Mouse (Mus musculus): ENCODE results near the gene Rnf113a2. TPM values are rescaled to one million over a fixed set of nuclear protein-coding genes. Genes with fewer than 3 reads are reported as not detected.

Gene Rnf113a2
- polyA plus RNA-seq (2014; fragmentation: Illumina TruSeq; extraction: RNeasy Lipid Tissue Mini Kit (QIAGEN cat#74804); ENCODE audit: low replicate concordance), result 5.7 TPM

DNA sequence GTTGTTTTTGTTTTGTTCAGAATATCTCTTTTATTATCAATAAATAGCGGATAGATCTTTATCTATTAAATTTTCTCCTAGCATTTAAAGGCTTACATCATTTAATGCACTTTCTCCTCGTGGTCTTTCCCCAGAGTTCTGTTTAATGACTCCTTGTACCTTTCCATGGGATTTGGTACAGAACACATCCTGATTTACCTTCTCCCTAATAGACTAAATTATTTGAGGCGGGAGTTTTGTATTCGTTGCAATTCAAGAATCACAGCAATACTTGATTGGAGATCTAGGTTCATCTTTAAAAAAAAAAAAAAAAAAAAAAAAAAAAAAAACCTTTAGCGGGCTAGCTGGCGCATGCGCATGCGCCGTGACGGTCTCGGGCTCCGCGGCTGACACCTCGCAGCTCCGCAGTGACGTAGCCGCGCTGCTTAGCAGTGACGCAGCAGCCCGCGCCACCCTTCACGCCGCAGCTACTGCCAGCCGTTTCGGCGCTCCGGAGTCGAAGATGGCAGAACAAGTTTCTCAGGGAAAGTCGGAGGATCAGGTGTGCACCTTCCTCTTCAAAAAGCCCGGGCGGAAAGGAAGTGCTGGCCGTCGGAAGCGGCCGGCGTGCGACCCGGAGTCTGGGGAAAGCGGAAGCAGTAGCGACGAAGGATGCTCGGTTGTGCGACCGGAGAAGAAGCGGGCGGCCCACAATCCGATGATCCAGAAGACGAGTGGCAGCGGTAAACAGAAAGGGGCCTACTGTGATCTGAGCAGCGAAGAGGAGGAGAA is at the start of gene Rnf113a2:
Gene Rnf113a2, plus strand, starts transcription at position 363 of the 771 bp plus-strand sequence.

DNA sequence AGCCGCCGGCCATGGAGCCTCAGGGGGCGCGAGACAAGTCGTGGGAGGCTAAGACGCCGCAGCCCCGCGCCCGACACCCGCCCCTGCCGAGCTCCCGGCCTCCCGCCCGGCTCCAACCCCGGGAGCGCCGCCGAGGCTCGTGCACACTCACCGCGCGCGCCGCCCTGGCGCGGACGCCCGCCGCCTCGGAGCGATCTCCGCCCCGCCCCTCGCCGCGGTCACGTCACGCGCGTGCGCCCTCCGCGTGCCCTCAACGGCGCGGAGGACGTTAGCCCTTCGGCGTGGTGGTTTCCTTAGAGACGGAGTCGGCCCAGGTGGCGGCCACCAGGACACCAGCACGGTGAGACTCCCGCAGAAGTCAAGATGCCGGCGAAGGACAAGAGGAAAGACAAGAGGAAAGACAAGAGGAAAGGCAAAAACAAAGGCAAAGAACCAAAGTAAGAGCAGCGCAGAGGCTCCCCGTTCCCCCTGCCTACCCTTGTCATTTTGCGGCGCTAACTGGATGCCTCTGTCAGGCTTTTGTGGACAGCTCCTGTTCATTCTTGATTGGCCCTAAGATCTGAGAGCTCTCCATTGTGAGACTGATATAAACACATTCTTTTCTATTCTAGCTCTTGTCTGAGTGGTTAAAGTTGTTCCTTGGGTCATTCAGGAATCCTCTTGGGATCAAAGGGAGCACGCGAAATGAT is 8.0 kb upstream of the Rnf113a2 start, which contains the start of the genes Entpd5 and Bbof1:
Gene Entpd5, minus strand, starts transcription at position 211 of the 689 bp plus-strand sequence.
Gene Bbof1, plus strand, starts transcription at position 253 of the 689 bp plus-strand sequence.

DNA sequence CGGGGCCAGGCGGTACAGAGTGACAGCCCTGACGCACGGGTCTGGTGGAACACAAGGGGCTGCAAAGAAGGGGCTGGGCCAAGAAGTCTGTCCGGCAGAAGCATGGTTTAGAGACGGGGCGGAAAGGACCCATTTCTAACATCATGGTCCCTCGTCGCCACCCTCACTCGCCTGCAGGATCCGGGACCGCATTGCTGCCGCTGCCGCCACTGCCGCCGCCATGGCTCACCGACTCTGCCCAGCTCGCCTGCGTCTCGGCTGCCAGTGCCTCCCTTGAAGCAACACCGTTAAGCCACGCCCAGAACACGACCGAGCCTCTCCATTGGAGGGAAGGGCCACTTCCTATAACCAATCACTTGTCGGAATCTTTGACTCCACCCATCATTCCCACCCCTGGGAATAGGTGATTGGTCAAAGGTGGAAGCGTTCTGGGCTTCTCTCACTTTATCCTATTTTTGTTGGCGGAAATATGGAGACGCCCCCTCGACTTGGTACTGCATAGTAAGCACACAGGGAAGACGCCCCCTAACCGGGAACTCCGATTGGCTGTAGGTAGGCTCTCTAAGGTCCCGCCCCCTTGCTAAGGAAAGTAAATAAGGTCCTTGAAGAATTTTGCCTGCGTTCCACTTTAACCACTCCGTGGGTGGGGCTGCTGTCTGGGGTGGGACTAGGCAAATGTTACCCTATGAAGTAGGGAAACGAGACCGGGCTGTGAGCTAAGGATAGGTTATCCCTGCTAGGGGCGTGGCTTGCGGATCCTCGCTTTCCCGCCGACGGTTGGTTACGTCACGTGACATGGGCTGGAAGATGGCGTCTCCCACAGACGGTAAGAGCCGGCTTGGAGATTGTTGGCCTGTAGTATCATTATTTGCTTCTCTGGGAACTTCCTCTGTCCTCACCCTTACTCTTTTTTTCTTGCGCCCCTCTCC is 34.0 kb downstream of the Rnf113a2 start, which contains the start of the genes Aldh6a1 and Lin52:
Gene Aldh6a1, minus strand, starts transcription at position 287 of the 929 bp plus-strand sequence.
Gene Lin52, plus strand, starts transcription at position 705 of the 929 bp plus-strand sequence.

Other genes starting within 250 kb of the Rnf113a2 start
- 9.1 TPM for gene Elmsan1, start 198.3 kb upstream of the Rnf113a2 start, polyA plus RNA-seq (2014; fragmentation: Illumina TruSeq; extraction: RNeasy Lipid Tissue Mini Kit (QIAGEN cat#74804); ENCODE audit: low replicate concordance)
- 119 TPM for gene Ptgr2, start 132.0 kb upstream of the Rnf113a2 start, polyA plus RNA-seq (2014; fragmentation: Illumina TruSeq; extraction: RNeasy Lipid Tissue Mini Kit (QIAGEN cat#74804); ENCODE audit: low replicate concordance)
- gene Zfp410, start 100.3 kb upstream of the Rnf113a2 start, polyA plus RNA-seq (2014; fragmentation: Illumina TruSeq; extraction: RNeasy Lipid Tissue Mini Kit (QIAGEN cat#74804); ENCODE audit: low replicate concordance), result 68.5 TPM
- gene Coq6, start 55.5 kb upstream of the Rnf113a2 start, polyA plus RNA-seq (2014; fragmentation: Illumina TruSeq; extraction: RNeasy Lipid Tissue Mini Kit (QIAGEN cat#74804); ENCODE audit: low replicate concordance), result 0.85 TPM
- 5.0 TPM for gene Fam161b, start 55.4 kb upstream of the Rnf113a2 start, polyA plus RNA-seq (2014; fragmentation: Illumina TruSeq; extraction: RNeasy Lipid Tissue Mini Kit (QIAGEN cat#74804); ENCODE audit: low replicate concordance)
- gene Entpd5, start 8.2 kb upstream of the Rnf113a2 start, polyA plus RNA-seq (2014; fragmentation: Illumina TruSeq; extraction: RNeasy Lipid Tissue Mini Kit (QIAGEN cat#74804); ENCODE audit: low replicate concordance), result 222 TPM
- 2.3 TPM for gene Bbof1, start 8.1 kb upstream of the Rnf113a2 start, polyA plus RNA-seq (2014; fragmentation: Illumina TruSeq; extraction: RNeasy Lipid Tissue Mini Kit (QIAGEN cat#74804); ENCODE audit: low replicate concordance)
- gene Aldh6a1, start 33.8 kb downstream of the Rnf113a2 start, polyA plus RNA-seq (2014; fragmentation: Illumina TruSeq; extraction: RNeasy Lipid Tissue Mini Kit (QIAGEN cat#74804); ENCODE audit: low replicate concordance), result 77.5 TPM
- gene Lin52, start 34.2 kb downstream of the Rnf113a2 start, polyA plus RNA-seq (2014; fragmentation: Illumina TruSeq; extraction: RNeasy Lipid Tissue Mini Kit (QIAGEN cat#74804); ENCODE audit: low replicate concordance), result 13.1 TPM
- not detected for gene Vsx2, start 152.6 kb downstream of the Rnf113a2 start, polyA plus RNA-seq (2014; fragmentation: Illumina TruSeq; extraction: RNeasy Lipid Tissue Mini Kit (QIAGEN cat#74804); ENCODE audit: low replicate concordance)
- 2.6 TPM for gene Abcd4, start 200.2 kb downstream of the Rnf113a2 start, polyA plus RNA-seq (2014; fragmentation: Illumina TruSeq; extraction: RNeasy Lipid Tissue Mini Kit (QIAGEN cat#74804); ENCODE audit: low replicate concordance)
- not detected for gene Vrtn, start 223.8 kb downstream of the Rnf113a2 start, polyA plus RNA-seq (2014; fragmentation: Illumina TruSeq; extraction: RNeasy Lipid Tissue Mini Kit (QIAGEN cat#74804); ENCODE audit: low replicate concordance)

Data from small intestine, adult 10 weeks (tissue).